Mouse (Mus musculus): ENCODE measurements at regions not wholly inside any gene's neighbourhood (a gene's known extent, or its start where the extent isn't known, plus 50 kb on each side); places are given as distances from the start of the nearest gene placed in this dataset.

GRCm38 (mm10) chr10:110534387-110534786, 78.4 kb upstream of the Nav3 start:
- no peak overlapping the region for H3K9ac ChIP-seq (replicated peaks; ENCODE audit: low read length)
- H3K36me3 ChIP-seq (ENCODE audit: insufficient read depth, low read length): no peaks in the 10 kb centered on the region
- H3K9me3 ChIP-seq (ENCODE audit: low read length): no peaks in the 10 kb centered on the region
- H3K4me3 ChIP-seq (ENCODE audit: low read length): no peak overlapping the region
- H3K27me3 ChIP-seq (ENCODE audit: insufficient read depth, low read length): no peaks in the 10 kb centered on the region
- H3K27ac ChIP-seq (ENCODE audit: low read length): no peak overlapping the region
- 29% methylated on average over 5 of the region's 5 CpGs for WGBS
- H3K4me2 ChIP-seq (replicated peaks; ENCODE audit: low read depth, low read length): no peak overlapping the region
- no peaks in the 10 kb centered on the region for H3K4me1 ChIP-seq (ENCODE audit: insufficient read depth, low read length)
- no peak for ATAC-seq (ENCODE audit: low FRiP score, low TSS enrichment)

DNA sequence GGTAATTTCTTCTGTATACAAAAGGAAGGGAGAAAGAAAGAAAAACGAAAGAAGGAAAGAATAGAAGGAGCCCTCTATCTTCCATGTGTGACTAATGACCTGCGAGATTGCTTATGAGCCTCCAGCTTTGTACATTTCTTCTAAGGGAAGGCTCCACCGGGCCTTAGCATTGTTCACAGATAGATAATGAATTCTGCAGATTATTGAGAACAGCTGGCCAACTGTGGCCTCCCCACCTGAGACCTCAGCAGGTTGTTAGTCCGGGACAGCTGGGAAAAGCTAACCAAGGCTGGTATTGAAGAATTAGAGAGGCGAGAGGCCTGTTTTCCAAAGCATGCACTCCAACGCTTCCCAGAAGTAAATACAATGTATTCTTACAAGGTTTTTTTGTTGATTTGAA, 86.7 kb upstream of the Nav3 start:
- Histone ChIP-seq H3K27me3 (ENCODE audit: insufficient read depth, low read length) (no peaks in the 10 kb centered on the region), H3K9ac (replicated peaks; ENCODE audit: low read length) (no peak overlapping the region), H3K27ac (ENCODE audit: low read length) (no peak overlapping the region), H3K4me3 (ENCODE audit: low read length) (no peak overlapping the region), H3K4me2 (replicated peaks; ENCODE audit: low read depth, low read length) (no peak overlapping the region), H3K36me3 (ENCODE audit: insufficient read depth, low read length) (no peaks in the 10 kb centered on the region), H3K4me1 (ENCODE audit: insufficient read depth, low read length) (no peaks in the 10 kb centered on the region), H3K9me3 (ENCODE audit: low read length) (no peaks in the 10 kb centered on the region)
- 57% methylated on average over 6 of the region's 6 CpGs for WGBS
- no peak for ATAC-seq (ENCODE audit: low FRiP score, low TSS enrichment)

DNA sequence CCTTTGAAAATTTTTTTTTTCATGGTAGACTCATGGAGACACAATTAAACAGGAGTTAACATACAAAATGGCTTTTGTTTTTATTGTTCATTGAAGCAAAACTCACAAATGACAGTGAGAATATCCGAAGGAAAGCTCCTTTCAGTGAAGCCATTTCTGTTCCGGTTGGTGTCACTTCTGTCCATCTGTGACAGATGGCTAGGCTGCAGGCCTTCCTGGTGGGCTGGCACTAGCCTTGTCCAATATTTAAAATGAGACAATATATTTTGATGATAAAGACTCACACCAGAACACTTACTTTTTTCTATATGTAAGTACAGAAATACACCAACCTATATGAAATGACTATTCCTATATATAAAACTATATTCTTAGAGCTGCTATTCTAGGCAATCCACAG, 92.4 kb upstream of the Nav3 start:
- Histone ChIP-seq H3K4me2 (replicated peaks; ENCODE audit: low read depth, low read length) (no peak overlapping the region), H3K4me3 (ENCODE audit: low read length) (no peak overlapping the region), H3K27me3 (ENCODE audit: insufficient read depth, low read length) (no peaks in the 10 kb centered on the region), H3K36me3 (ENCODE audit: insufficient read depth, low read length) (no peaks in the 10 kb centered on the region), H3K9ac (replicated peaks; ENCODE audit: low read length) (no peak overlapping the region), H3K4me1 (ENCODE audit: insufficient read depth, low read length) (no peaks in the 10 kb centered on the region), H3K9me3 (ENCODE audit: low read length) (no peaks in the 10 kb centered on the region), H3K27ac (ENCODE audit: low read length) (no peak overlapping the region)
- no peak for ATAC-seq (ENCODE audit: low FRiP score, low TSS enrichment)
- 52% methylated on average over 2 of the region's 2 CpGs for WGBS

- 68% methylated on average over 6 of the region's 6 CpGs for WGBS
- no peak for ATAC-seq (ENCODE audit: low FRiP score, low TSS enrichment)
- Histone ChIP-seq H3K4me1 (ENCODE audit: insufficient read depth, low read length) (no peaks in the 10 kb centered on the region), H3K4me2 (replicated peaks; ENCODE audit: low read depth, low read length) (no peak overlapping the region), H3K9me3 (ENCODE audit: low read length) (no peaks in the 10 kb centered on the region), H3K27me3 (ENCODE audit: insufficient read depth, low read length) (no peaks in the 10 kb centered on the region), H3K9ac (replicated peaks; ENCODE audit: low read length) (no peak overlapping the region), H3K4me3 (ENCODE audit: low read length) (no peak overlapping the region), H3K27ac (ENCODE audit: low read length) (no peak overlapping the region), H3K36me3 (ENCODE audit: insufficient read depth, low read length) (no peaks in the 10 kb centered on the region)
Measured at GRCm38 (mm10) chr10:110553954-110554353, 98.0 kb upstream of the Nav3 start.

DNA sequence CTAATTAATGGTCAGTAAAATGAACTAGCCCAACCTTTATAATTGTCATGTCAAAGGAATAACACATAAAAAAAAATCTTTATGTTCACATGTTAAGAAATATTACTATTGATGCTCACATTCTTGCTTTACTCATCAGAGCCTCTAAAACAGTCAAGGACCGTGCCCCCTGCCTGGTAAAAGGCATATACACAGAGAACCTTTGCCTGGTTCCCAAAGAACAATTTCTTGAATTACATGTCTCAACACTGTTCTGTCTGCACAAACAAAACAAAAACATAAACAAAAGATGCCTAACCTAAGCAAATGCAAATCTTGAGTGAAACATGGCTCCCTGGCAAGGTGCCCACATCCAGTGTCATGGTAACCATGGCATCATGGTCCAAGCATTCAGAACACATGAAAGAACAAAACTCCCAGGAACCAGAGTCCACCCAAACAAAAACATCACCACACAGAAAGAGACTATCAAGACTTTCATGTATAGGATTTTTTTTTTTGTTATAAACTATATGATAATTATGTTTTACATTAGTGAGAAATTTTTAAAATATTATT, 100.4 kb upstream of the Nav3 start:
- ATAC-seq (ENCODE audit: low FRiP score, low TSS enrichment): no peak
- Histone ChIP-seq H3K4me2 (replicated peaks; ENCODE audit: low read depth, low read length) (no peak overlapping the region), H3K36me3 (ENCODE audit: insufficient read depth, low read length) (no peaks in the 10 kb centered on the region), H3K27me3 (ENCODE audit: insufficient read depth, low read length) (no peaks in the 10 kb centered on the region), H3K27ac (ENCODE audit: low read length) (no peak overlapping the region), H3K4me3 (ENCODE audit: low read length) (no peak overlapping the region), H3K4me1 (ENCODE audit: insufficient read depth, low read length) (no peaks in the 10 kb centered on the region), H3K9ac (replicated peaks; ENCODE audit: low read length) (no peak overlapping the region), H3K9me3 (ENCODE audit: low read length) (no peaks in the 10 kb centered on the region)
- 94% methylated on average over 1 of the region's 1 CpGs for WGBS

DNA sequence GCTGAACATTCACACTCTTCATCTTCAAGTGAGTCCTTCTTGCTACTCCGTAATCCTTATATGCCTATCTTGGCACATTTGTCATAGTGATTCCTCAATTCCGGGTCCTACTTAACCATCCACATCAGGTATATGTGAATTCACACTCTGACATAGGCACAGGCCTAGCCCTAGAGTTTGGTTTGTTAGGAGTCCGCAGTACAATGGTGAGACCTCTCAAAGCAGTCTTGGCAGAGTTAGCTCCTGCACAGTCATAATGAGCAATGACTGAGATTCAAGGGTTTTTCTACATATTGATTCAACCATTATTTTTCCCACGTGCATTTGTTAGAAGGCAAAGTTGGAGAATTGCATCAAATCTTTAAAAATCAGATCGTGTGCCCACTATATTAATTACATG, 107.1 kb upstream of the Nav3 start:
- Histone ChIP-seq H3K36me3 (ENCODE audit: insufficient read depth, low read length) (no peaks in the 10 kb centered on the region), H3K4me1 (ENCODE audit: insufficient read depth, low read length) (no peaks in the 10 kb centered on the region), H3K9me3 (ENCODE audit: low read length) (no peaks in the 10 kb centered on the region), H3K9ac (replicated peaks; ENCODE audit: low read length) (no peak overlapping the region), H3K27me3 (ENCODE audit: insufficient read depth, low read length) (no peaks in the 10 kb centered on the region), H3K4me2 (replicated peaks; ENCODE audit: low read depth, low read length) (no peak overlapping the region), H3K27ac (ENCODE audit: low read length) (no peak overlapping the region), H3K4me3 (ENCODE audit: low read length) (no peak overlapping the region)
- WGBS: 88% methylated on average over 5 of the region's 5 CpGs
- no peak for ATAC-seq (ENCODE audit: low FRiP score, low TSS enrichment)

GRCm38 (mm10) chr10:110563571-110563970, 107.6 kb upstream of the Nav3 start:
- no peaks in the 10 kb centered on the region for H3K27me3 ChIP-seq (ENCODE audit: insufficient read depth, low read length)
- H3K9me3 ChIP-seq (ENCODE audit: low read length): no peaks in the 10 kb centered on the region
- H3K36me3 ChIP-seq (ENCODE audit: insufficient read depth, low read length): no peaks in the 10 kb centered on the region
- no peak overlapping the region for H3K9ac ChIP-seq (replicated peaks; ENCODE audit: low read length)
- no peak overlapping the region for H3K4me3 ChIP-seq (ENCODE audit: low read length)
- no peak overlapping the region for H3K4me2 ChIP-seq (replicated peaks; ENCODE audit: low read depth, low read length)
- WGBS: 77% methylated on average over 1 of the region's 1 CpGs
- no peak overlapping the region for H3K27ac ChIP-seq (ENCODE audit: low read length)
- no peak for ATAC-seq (ENCODE audit: low FRiP score, low TSS enrichment)
- H3K4me1 ChIP-seq (ENCODE audit: insufficient read depth, low read length): no peaks in the 10 kb centered on the region

- no peaks in the 10 kb centered on the region for H3K9me3 ChIP-seq (ENCODE audit: low read length)
- no peak for ATAC-seq (ENCODE audit: low FRiP score, low TSS enrichment)
- WGBS: 89% methylated on average over 12 of the region's 12 CpGs
Measured at GRCm38 (mm10) chr10:110566260-110567050, 110.5 kb upstream of the Nav3 start.

DNA sequence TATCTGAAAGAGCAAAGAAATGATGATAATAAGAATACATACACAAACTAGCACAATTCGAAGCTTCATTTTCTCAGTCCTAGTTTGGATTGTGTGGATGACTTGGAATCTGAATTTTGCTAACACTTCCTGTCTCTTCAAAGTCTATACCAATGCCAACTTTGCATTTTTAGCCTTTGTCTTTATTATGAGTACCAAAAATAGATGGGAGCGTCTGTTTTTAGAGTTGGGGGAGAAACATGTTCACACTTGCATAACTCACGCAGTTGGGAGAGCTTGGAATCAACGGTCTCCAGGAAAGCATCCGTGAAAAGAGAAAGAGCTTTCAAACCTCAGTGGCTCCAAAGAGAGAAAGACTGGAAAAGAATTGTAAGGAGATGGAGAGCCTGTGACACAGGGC, 114.5 kb upstream of the Nav3 start:
- 86% methylated on average over 5 of the region's 5 CpGs for WGBS
- ATAC-seq (ENCODE audit: low FRiP score, low TSS enrichment): no peak

More at GRCm38 (mm10) chr10:110566260-110567050, 110.5 kb upstream of the Nav3 start:
- no peak overlapping the region for H3K4me2 ChIP-seq (replicated peaks; ENCODE audit: low read depth, low read length)
- H3K4me3 ChIP-seq (ENCODE audit: low read length): no peak overlapping the region
- H3K4me1 ChIP-seq (ENCODE audit: insufficient read depth, low read length): no peaks in the 10 kb centered on the region
- H3K27ac ChIP-seq (ENCODE audit: low read length): no peak overlapping the region
- H3K9ac ChIP-seq (replicated peaks; ENCODE audit: low read length): no peak overlapping the region
- H3K36me3 ChIP-seq (ENCODE audit: insufficient read depth, low read length): no peaks in the 10 kb centered on the region
- no peaks in the 10 kb centered on the region for H3K27me3 ChIP-seq (ENCODE audit: insufficient read depth, low read length)

DNA sequence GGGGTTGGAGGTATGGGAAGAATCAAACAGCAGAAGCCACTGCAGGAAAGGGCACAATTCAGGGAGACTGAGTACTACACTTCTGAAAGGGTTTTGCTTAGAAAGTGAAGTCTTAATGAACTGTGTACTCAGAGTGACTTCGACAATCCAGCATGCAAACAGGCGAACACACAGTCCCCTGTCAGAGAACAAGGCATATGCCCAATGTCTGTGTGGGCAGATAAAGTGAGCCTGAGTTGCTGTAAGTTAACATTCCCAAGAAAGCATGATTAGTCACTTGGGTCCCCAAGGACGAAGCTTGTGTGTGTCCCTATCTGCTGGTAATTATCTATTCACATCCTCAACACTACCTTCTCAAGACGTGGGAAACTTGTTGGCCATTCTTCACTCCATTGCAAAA, 115.2 kb upstream of the Nav3 start:
- 60% methylated on average over 4 of the region's 4 CpGs for WGBS
- Histone ChIP-seq H3K9me3 (ENCODE audit: low read length) (no peaks in the 10 kb centered on the region), H3K36me3 (ENCODE audit: insufficient read depth, low read length) (no peaks in the 10 kb centered on the region), H3K27me3 (ENCODE audit: insufficient read depth, low read length) (no peaks in the 10 kb centered on the region), H3K27ac (ENCODE audit: low read length) (no peak overlapping the region), H3K4me1 (ENCODE audit: insufficient read depth, low read length) (no peaks in the 10 kb centered on the region), H3K4me2 (replicated peaks; ENCODE audit: low read depth, low read length) (no peak overlapping the region), H3K9ac (replicated peaks; ENCODE audit: low read length) (no peak overlapping the region), H3K4me3 (ENCODE audit: low read length) (no peak overlapping the region)
- no peak for ATAC-seq (ENCODE audit: low FRiP score, low TSS enrichment)

More for the DNA sequence above, 114.5 kb upstream of the Nav3 start:
- Histone ChIP-seq H3K27me3 (ENCODE audit: insufficient read depth, low read length) (no peaks in the 10 kb centered on the region), H3K9me3 (ENCODE audit: low read length) (no peaks in the 10 kb centered on the region), H3K9ac (replicated peaks; ENCODE audit: low read length) (no peak overlapping the region), H3K36me3 (ENCODE audit: insufficient read depth, low read length) (no peaks in the 10 kb centered on the region), H3K27ac (ENCODE audit: low read length) (no peak overlapping the region), H3K4me1 (ENCODE audit: insufficient read depth, low read length) (no peaks in the 10 kb centered on the region), H3K4me3 (ENCODE audit: low read length) (no peak overlapping the region), H3K4me2 (replicated peaks; ENCODE audit: low read depth, low read length) (no peak overlapping the region)

Measured in kidney, embryonic 16.5 days (tissue).